Mouse (Mus musculus) G1E (cell line): ENCODE data around the gene Rhog. TPM values are rescaled to one million over a fixed set of nuclear protein-coding genes. Genes with fewer than 3 reads are reported as not detected.

ENCODE experiments used
- ATAC-seq: 2 replicates; pipeline ENCODE4 v1.8.0; 2016; ENCODE audit warnings: mild to moderate bottlenecking; ENCODE audit not compliant: insufficient number of reproducible peaks, poor library complexity, low FRiP score, severe bottlenecking; ENCODE audit errors: extremely low read depth
- DNase-seq: peaks from one replicate; pipeline ENCODE4 v3.0.0; 2012; ENCODE audit warnings: low spot score
- H3K27me3 ChIP-seq: 2 replicates; pipeline ENCODE4 v1.6.1; 2012; ENCODE audit warnings: mild to moderate bottlenecking, low read length, inconsistent platforms; ENCODE audit not compliant: insufficient read depth
- H3K36me3 ChIP-seq: replicated peaks from 2 replicates; pipeline ENCODE3; 2012; ENCODE audit warnings: mild to moderate bottlenecking, inconsistent platforms
- H3K4me1 ChIP-seq: 2 replicates; pipeline ENCODE4 v1.6.1; 2012; ENCODE audit warnings: low read depth, low read length, inconsistent platforms, mixed read lengths; ENCODE audit not compliant: insufficient read depth
- H3K4me3 ChIP-seq: 2 replicates; pipeline ENCODE4 v1.5.1; 2012; ENCODE audit warnings: low read depth, mild to moderate bottlenecking, inconsistent platforms, low read length, moderate library complexity, mixed read lengths
- H3K9me3 ChIP-seq: replicated peaks from 2 replicates; pipeline ENCODE4 v1.6.1; 2012; ENCODE audit warnings: inconsistent platforms
- CTCF ChIP-seq: IDR thresholded peaks from 2 replicates; pipeline ENCODE4 v1.5.1; 2012; ENCODE audit warnings: low read depth, low read length, inconsistent platforms, mixed read lengths
- GATA1 ChIP-seq: IDR thresholded peaks from 2 replicates; pipeline ENCODE4 v1.6.1; 2012; ENCODE audit warnings: borderline replicate concordance, low read length, inconsistent platforms, mixed read lengths
- GATA2 ChIP-seq: IDR thresholded peaks from 2 replicates; pipeline ENCODE4 v1.6.1; 2012; ENCODE audit warnings: low read depth, low read length, inconsistent platforms, borderline replicate concordance
- POLR2AphosphoS5 ChIP-seq: IDR thresholded peaks from 2 replicates; pipeline ENCODE4 v1.6.1; 2012; ENCODE audit warnings: low read depth, low read length, inconsistent platforms; ENCODE audit not compliant: insufficient replicate concordance
- TAL1 ChIP-seq: conservative IDR thresholded peaks from 2 replicates; pipeline ENCODE4 v1.6.1; 2012; ENCODE audit warnings: low read depth, low read length, inconsistent platforms, mixed read lengths
- polyA plus RNA-seq: library from polyadenylated mRNA; stranded (reverse); fragments of >175 nt; gene quantifications from 2 replicates; pipeline ENCODE4 v1.2.3, GENCODE M21; 2012
- total RNA-seq, 2 experiments: library from RNA; stranded (forward) in 1 of 2; stranded (reverse) in 1 of 2; fragments of 200-1000 nt in 1 of 2; fragments of >200 nt in 1 of 2; fragmentation: Nextera tagmentation in 1 of 2; gene quantifications; 2 replicates each; pipeline ENCODE4 v1.2.3; 2014 to 2017

The Rhog gene
- total and polyA plus RNA-seq, 3 experiments, result 68.5 to 241 (median 212) TPM

DNA sequence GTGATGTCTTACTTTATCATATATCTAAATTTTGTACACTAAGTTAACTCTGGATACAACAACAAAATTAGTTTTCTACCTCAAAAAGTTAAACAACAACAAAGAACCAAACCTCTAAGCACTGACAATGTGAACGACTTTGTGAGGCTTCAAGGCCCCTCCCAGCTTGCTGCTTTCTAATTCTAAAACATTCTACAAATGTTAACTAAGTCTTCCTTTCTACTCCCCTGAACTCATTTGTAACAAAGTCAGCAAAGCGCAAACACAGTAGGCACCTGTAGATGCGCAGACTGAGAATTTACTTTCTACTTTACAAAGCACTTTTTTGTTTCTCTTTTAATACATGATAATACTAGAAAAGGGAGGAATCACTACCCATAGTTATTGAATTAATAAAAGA is 55.3 kb downstream of the Rhog start:
- TF ChIP-seq GATA2, result no peak
- TF ChIP-seq TAL1, result no peak
- TF ChIP-seq POLR2AphosphoS5, result no peak
- TF ChIP-seq CTCF, result no peak
- no peak for TF ChIP-seq GATA1
- DNase-seq (no peak), ATAC-seq (no peak)
- H3K4me1 ChIP-seq, result peaks cover 23% of the 10 kb centered on the region; the same call in 1 of the 2 replicates
- no peaks in the 10 kb centered on the region for H3K9me3 ChIP-seq
- peaks cover 34% of the 10 kb centered on the region for H3K36me3 ChIP-seq
- H3K27me3 ChIP-seq, result no peaks in the 10 kb centered on the region
- H3K4me3 ChIP-seq, result no peak overlapping the region

DNA sequence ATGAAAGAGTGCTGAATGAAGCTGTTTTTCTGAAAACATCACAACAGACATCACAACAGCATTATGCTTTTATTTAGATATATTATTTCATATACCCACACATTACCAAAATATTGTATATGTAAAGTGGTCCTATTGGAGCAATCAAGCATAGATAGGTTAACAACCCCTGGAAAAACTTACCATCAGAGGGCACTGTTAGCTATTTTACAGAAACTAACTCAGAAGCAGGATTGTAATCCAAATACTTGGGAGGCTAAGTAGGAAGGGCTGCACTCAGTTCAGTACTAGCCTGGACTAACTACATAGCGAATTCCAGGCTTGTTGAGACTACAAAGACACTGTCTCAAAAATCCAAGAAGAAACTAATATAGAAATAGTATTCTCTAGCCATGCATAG is 63.5 kb downstream of the Rhog start:
- Histone ChIP-seq H3K4me3 (no peak overlapping the region), H3K4me1 (no peaks in the 10 kb centered on the region), H3K27me3 (no peaks in the 10 kb centered on the region), H3K36me3 (peaks cover 71% of the 10 kb centered on the region), H3K9me3 (no peaks in the 10 kb centered on the region)
- no peak for TF ChIP-seq GATA1
- ATAC-seq, result no peak
- no peak for DNase-seq

Other genes with a start within 250 kb of the Rhog start
- gene Il18bp, start 237.4 kb downstream of the Rhog start, total RNA-seq (2014; fragmentation: Nextera tagmentation), result 4.2 and 6.5 TPM in 2 replicates
- 2.5 and 2.7 TPM in 2 replicates for gene Il18bp, start 237.4 kb downstream of the Rhog start, total RNA-seq (2017)
- gene Il18bp, start 237.4 kb downstream of the Rhog start, polyA plus RNA-seq, result 1.8 TPM in 2 replicates
- 8.6 and 11.8 TPM in 2 replicates for gene Rnf121, start 190.6 kb downstream of the Rhog start, total RNA-seq (2014; fragmentation: Nextera tagmentation)
- 10.9 and 11.4 TPM in 2 replicates for gene Rnf121, start 190.6 kb downstream of the Rhog start, total RNA-seq (2017)
- gene Rnf121, start 190.6 kb downstream of the Rhog start, polyA plus RNA-seq, result 1.7 and 2.7 TPM in 2 replicates
- 29.5 and 45.5 TPM in 2 replicates for gene Xndc1, start 190.5 kb downstream of the Rhog start, total RNA-seq (2014; fragmentation: Nextera tagmentation)
- 35.4 and 39.4 TPM in 2 replicates for gene Xndc1, start 190.5 kb downstream of the Rhog start, total RNA-seq (2017)
- gene Xndc1, start 190.5 kb downstream of the Rhog start, polyA plus RNA-seq, result 25.0 and 29.7 TPM in 2 replicates
- 0.39 and 1.4 TPM in 2 replicates for gene Xntrpc, start 190.3 kb downstream of the Rhog start, total RNA-seq (2014; fragmentation: Nextera tagmentation)
- gene Xntrpc, start 190.3 kb downstream of the Rhog start, total RNA-seq (2017), result 0.44 and 0.46 TPM in 2 replicates
- 0.21 and 0.31 TPM in 2 replicates for gene Xntrpc, start 190.3 kb downstream of the Rhog start, polyA plus RNA-seq
- gene Trpc2, start 172.9 kb downstream of the Rhog start, total RNA-seq (2014; fragmentation: Nextera tagmentation), result 0.45 TPM in 1 of 2 replicates, not detected in the other
- not detected in 2 replicates for gene Trpc2, start 172.9 kb downstream of the Rhog start, total RNA-seq (2017)
- gene Trpc2, start 172.9 kb downstream of the Rhog start, polyA plus RNA-seq, result not detected in 2 replicates
- gene Art1, start 154.3 kb downstream of the Rhog start, total RNA-seq (2014; fragmentation: Nextera tagmentation), result not detected in 2 replicates
- gene Art1, start 154.3 kb downstream of the Rhog start, total RNA-seq (2017), result 0.22 TPM in 1 of 2 replicates, not detected in the other
- gene Art1, start 154.3 kb downstream of the Rhog start, polyA plus RNA-seq, result not detected in 2 replicates
- gene Art5, start 146.6 kb downstream of the Rhog start, total RNA-seq (2014; fragmentation: Nextera tagmentation), result not detected in 2 replicates
- 0.16 TPM in 1 of 2 replicates, not detected in the other for gene Art5, start 146.6 kb downstream of the Rhog start, total RNA-seq (2017)
- not detected in 2 replicates for gene Art5, start 146.6 kb downstream of the Rhog start, polyA plus RNA-seq
- gene Chrna10, start 139.2 kb downstream of the Rhog start, total RNA-seq (2014; fragmentation: Nextera tagmentation), result not detected in 2 replicates
- 0.11 TPM in 1 of 2 replicates, not detected in the other for gene Chrna10, start 139.2 kb downstream of the Rhog start, total RNA-seq (2017)
- not detected in 2 replicates for gene Chrna10, start 139.2 kb downstream of the Rhog start, polyA plus RNA-seq
- gene Nup98, start 45.9 kb downstream of the Rhog start, total RNA-seq (2014; fragmentation: Nextera tagmentation), result 172 and 179 TPM in 2 replicates
- 54.4 and 60.5 TPM in 2 replicates for gene Nup98, start 45.9 kb downstream of the Rhog start, total RNA-seq (2017)
- 8.4 and 11.3 TPM in 2 replicates for gene Nup98, start 45.9 kb downstream of the Rhog start, polyA plus RNA-seq
- 60.1 and 61.9 TPM in 2 replicates for gene Pgap2, start 45.8 kb downstream of the Rhog start, total RNA-seq (2014; fragmentation: Nextera tagmentation)
- 24.1 and 27.8 TPM in 2 replicates for gene Pgap2, start 45.8 kb downstream of the Rhog start, total RNA-seq (2017)
- gene Pgap2, start 45.8 kb downstream of the Rhog start, polyA plus RNA-seq, result 18.0 and 19.1 TPM in 2 replicates
- gene Stim1, start 11.8 kb upstream of the Rhog start, total RNA-seq (2014; fragmentation: Nextera tagmentation), result 25.8 and 27.3 TPM in 2 replicates
- 24.2 and 25.1 TPM in 2 replicates for gene Stim1, start 11.8 kb upstream of the Rhog start, total RNA-seq (2017)
- gene Stim1, start 11.8 kb upstream of the Rhog start, polyA plus RNA-seq, result 20.2 and 35.8 TPM in 2 replicates
- 264 and 285 TPM in 2 replicates for gene Rrm1, start 185.6 kb upstream of the Rhog start, total RNA-seq (2014; fragmentation: Nextera tagmentation)
- gene Rrm1, start 185.6 kb upstream of the Rhog start, total RNA-seq (2017), result 524 and 591 TPM in 2 replicates
- 64.3 and 131 TPM in 2 replicates for gene Rrm1, start 185.6 kb upstream of the Rhog start, polyA plus RNA-seq
- not detected in 2 replicates for gene Olfr543, start 225.6 kb upstream of the Rhog start, total RNA-seq (2014; fragmentation: Nextera tagmentation)
- 0.27 TPM in 1 of 2 replicates, not detected in the other for gene Olfr543, start 225.6 kb upstream of the Rhog start, total RNA-seq (2017)
- gene Olfr543, start 225.6 kb upstream of the Rhog start, polyA plus RNA-seq, result not detected in 2 replicates
- gene Olfr544, start 232.3 kb upstream of the Rhog start, total RNA-seq (2014; fragmentation: Nextera tagmentation), result not detected in 2 replicates
- gene Olfr544, start 232.3 kb upstream of the Rhog start, total RNA-seq (2017), result 0.12 TPM in 1 of 2 replicates, not detected in the other
- gene Olfr544, start 232.3 kb upstream of the Rhog start, polyA plus RNA-seq, result not detected in 2 replicates
- not detected in 2 replicates for gene Olfr545, start 243.5 kb upstream of the Rhog start, total RNA-seq (2014; fragmentation: Nextera tagmentation)
- 0.05 TPM in 1 of 2 replicates, not detected in the other for gene Olfr545, start 243.5 kb upstream of the Rhog start, total RNA-seq (2017)
- gene Olfr545, start 243.5 kb upstream of the Rhog start, polyA plus RNA-seq, result not detected in 2 replicates